Comparison of ENCODE assay signal across 11 mouse cellular contexts in the genomic region with DNA sequence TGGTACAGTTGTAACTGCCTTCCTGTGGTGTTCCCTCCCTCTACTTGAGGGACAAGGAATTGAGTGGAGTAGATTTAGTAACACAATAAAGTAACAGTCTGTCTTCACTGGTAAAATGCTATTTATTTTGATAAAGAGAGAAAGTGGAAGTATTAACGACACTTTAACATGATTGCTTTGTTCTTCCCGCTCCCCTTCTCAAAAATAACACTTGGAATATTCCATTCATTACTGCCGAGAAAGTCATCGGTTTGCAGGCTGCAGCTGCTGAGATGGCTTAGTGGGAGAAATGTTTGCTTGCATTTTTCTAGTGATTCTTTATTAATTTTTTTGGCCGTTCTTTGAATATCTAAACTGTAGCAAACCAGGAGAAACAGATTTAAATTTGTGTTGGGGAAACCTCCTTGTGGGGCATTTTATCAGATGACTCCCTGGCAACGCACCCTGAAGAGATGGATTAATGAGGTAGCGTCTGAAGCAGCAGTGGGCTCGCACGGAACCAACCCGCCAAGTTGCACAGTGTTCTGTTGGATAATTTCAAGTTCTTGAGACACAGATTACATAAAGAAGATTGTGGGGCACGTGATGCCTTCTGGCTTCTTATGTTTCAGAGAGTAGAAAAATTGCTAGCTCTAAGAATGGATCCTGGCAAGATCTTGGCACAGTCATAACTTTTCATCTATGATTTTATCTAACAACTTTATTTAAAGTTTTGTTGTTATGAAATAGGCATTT. TPM values are rescaled to one million over a fixed set of nuclear protein-coding genes. Genes with fewer than 3 reads are reported as not detected.
DNase-seq lines count a peak whose midpoint lies in the region; ATAC-seq and TF ChIP-seq lines count a peak whose summit lies in the region.
"Had no signal": no experiment of that assay in that cellular context is flagged by ENCODE, and none has a peak within 500 bp of the region (broad histone marks: within the 10 kb centered on the region; RNA-seq: fewer than 3 reads in every experiment).

No protein-coding gene starts in this region.

- H3K4me2 ChIP-seq in intestine, embryonic 15.5 days (replicated peaks): peak overlapping the region; percentile 17; the same call in 1 of the 2 replicates
- H3K4me2 ChIP-seq in liver, embryonic 11.5 days: no peak overlapping the region
- H3K4me2 ChIP-seq: midbrain, embryonic 12.5 days had no signal

- intact Hi-C loops in gastrocnemius, adult 2 months (cut with DNase I): no loop called here

- peaks cover 8% of the 10 kb centered on the region for H3K4me1 ChIP-seq in intestine, embryonic 15.5 days (replicated peaks)
- peaks cover 7% of the 10 kb centered on the region for H3K4me1 ChIP-seq in liver, embryonic 11.5 days (replicated peaks; ENCODE audit: control insufficient read depth, insufficient read depth, low read length)

- H3K27ac ChIP-seq in gastrocnemius, adult 2 months: peak overlapping the region; percentile 64
- H3K27ac ChIP-seq in intestine, embryonic 15.5 days: 0 out of 2 replicates have a peak overlapping the region, but pooled peaks have one; percentile 9
- H3K27ac ChIP-seq in liver, embryonic 11.5 days (ENCODE audit: low read depth, low read length): no peak overlapping the region
- H3K27ac ChIP-seq: midbrain, embryonic 12.5 days had no signal

- no peak for ATAC-seq in intestine, embryonic 15.5 days
- ATAC-seq in liver, embryonic 11.5 days (replicated peaks; ENCODE audit: low FRiP score): no peak

- H3K27me3 ChIP-seq in intestine, embryonic 15.5 days (replicated peaks): no peaks in the 10 kb centered on the region
- no peaks in the 10 kb centered on the region for H3K27me3 ChIP-seq in liver, embryonic 11.5 days (replicated peaks; ENCODE audit: control insufficient read depth, insufficient read depth, low read length)
- H3K27me3 ChIP-seq: midbrain, embryonic 12.5 days had no signal

- TF ChIP-seq CTCF in gastrocnemius, adult 2 months (IDR thresholded peaks at IDR 0.05): no peak

- peak overlapping the region; percentile 45 for H3K4me3 ChIP-seq in gastrocnemius, adult 2 months
- no peak overlapping the region for H3K4me3 ChIP-seq in intestine, embryonic 15.5 days (replicated peaks)
- H3K4me3 ChIP-seq in liver, embryonic 11.5 days (ENCODE audit: low read depth, low read length): no peak overlapping the region
- H3K4me3 ChIP-seq: midbrain, embryonic 12.5 days had no signal

- WGBS in intestine, embryonic 15.5 days: 48% methylated on average over 11 of the region's 11 CpGs
- WGBS in liver, embryonic 11.5 days: 67% methylated on average over 11 of the region's 11 CpGs

- no peak overlapping the region for H3K9ac ChIP-seq in intestine, embryonic 15.5 days
- no peak overlapping the region for H3K9ac ChIP-seq in liver, embryonic 11.5 days (ENCODE audit: low read depth, low read length)
- H3K9ac ChIP-seq: midbrain, embryonic 12.5 days had no signal

- H3K36me3 ChIP-seq in intestine, embryonic 15.5 days: no peaks in the 10 kb centered on the region
- no peaks in the 10 kb centered on the region for H3K36me3 ChIP-seq in liver, embryonic 11.5 days (ENCODE audit: control insufficient read depth, insufficient read depth, low read length)
- H3K36me3 ChIP-seq: midbrain, embryonic 12.5 days had no signal

- DNase-seq in gastrocnemius, adult 2 months: no peak
- DNase-seq in gastrocnemius, postnatal 25 days: no peak
- DNase-seq in brain, adult 2 months (ENCODE audit: low read depth, low spot score): peak; percentile 86
- DNase-seq in lung, postnatal 36 days: peak; percentile 32
- DNase-seq in liver: no peak
- DNase-seq in urinary bladder, adult 2 months (ENCODE audit: low spot score): no peak
- DNase-seq in liver, embryonic 11.5 days (ENCODE audit: low spot score): no peak
- DNase-seq: adrenal gland, adult 2 months; kidney, postnatal 25 days had no signal

- no peaks in the 10 kb centered on the region for H3K9me3 ChIP-seq in intestine, embryonic 15.5 days
- no peaks in the 10 kb centered on the region for H3K9me3 ChIP-seq in liver, embryonic 11.5 days (ENCODE audit: control insufficient read depth, low read length)
- H3K9me3 ChIP-seq: midbrain, embryonic 12.5 days had no signal

RNA-seq across cellular contexts. Expression of gene Dlg1, which starts 32.2 kb away (rescaled TPM):
- 10 to 100 TPM; 58.7 to 60.8 TPM for total RNA-seq in gastrocnemius, adult 2 months (2021)
- 10 to 100 TPM; 33.5 to 35.5 TPM for total RNA-seq in gastrocnemius, postnatal 25 days (2021)
- 18.6 and 19.0 TPM in 2 replicates for polyA plus RNA-seq in intestine, embryonic 15.5 days (2015; fragmentation: Nextera tagmentation; extraction: Ambion mirVana)
- 68.4 and 72.6 TPM in 2 replicates for polyA plus RNA-seq in urinary bladder, adult 2 months (2012; rRNA removed)
- 25.2 and 25.3 TPM in 2 replicates for polyA plus RNA-seq in liver, embryonic 11.5 days (2014; fragmentation: Nextera tagmentation; extraction: Ambion mirVana)

Comparison
In these comparisons a context has a peak if more than half of its experiments do, and no peak if none do; other contexts are left out.
1. DNase-seq: peak in brain, adult 2 months (single experiment) and lung, postnatal 36 days (single experiment); none in gastrocnemius, adult 2 months (single experiment), gastrocnemius, postnatal 25 days (single experiment), liver (single experiment), urinary bladder, adult 2 months (single experiment) and liver, embryonic 11.5 days (single experiment).